Mouse (Mus musculus) heart, adult 2 months (tissue): ENCODE data around the gene Nudt4.

ENCODE experiments used
- CTCF ChIP-seq: fragments of 200-600 bp; IDR thresholded peaks from 2 replicates; pipeline ENCODE4 v1.8.1; 2022; ENCODE audit warnings: antibody characterized with exemption, mild to moderate bottlenecking, moderate library complexity
- EP300 ChIP-seq: fragments of 200-500 bp; IDR thresholded peaks from 2 replicates; pipeline ENCODE4 v1.6.1; 2011; ENCODE audit warnings: low read depth, low read length, control low read depth; ENCODE audit not compliant: insufficient read depth
- POLR2A ChIP-seq: fragments of 200-500 bp; IDR thresholded peaks from 2 replicates; pipeline ENCODE4 v1.6.1; 2011; ENCODE audit warnings: mild to moderate bottlenecking, low read depth, low read length, control low read depth; ENCODE audit not compliant: insufficient read depth

DNA sequence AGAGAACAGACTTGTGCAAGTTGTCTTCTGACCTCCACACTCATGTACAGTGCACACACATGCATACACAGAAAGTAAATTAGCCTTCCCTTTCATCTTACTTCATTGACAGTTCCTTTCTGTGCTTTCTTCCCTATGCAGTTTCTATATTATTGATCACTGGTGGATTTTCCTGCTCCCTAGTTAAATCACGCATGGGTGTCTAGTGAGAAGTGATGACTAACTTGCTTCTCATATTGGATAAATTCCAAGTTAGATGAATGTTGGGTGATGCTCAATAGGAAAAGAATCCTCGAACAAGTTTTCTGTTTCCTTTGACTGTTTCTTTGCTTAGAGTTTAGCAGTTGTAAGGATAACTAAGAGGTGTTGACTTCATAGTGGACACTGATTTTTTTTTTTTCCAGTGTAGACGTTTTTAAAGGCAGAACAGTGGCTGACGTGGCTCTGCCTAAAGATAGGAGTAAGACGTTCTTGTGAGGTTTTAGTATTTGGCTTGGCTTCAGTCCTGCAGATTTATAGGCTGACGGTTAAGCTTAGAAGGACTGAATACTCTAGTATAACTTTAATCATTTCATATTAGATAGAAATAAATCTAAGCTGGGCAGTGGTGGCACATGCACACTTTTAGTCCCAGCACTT is 38.8 kb downstream of the Nudt4 start:
- TF ChIP-seq POLR2A (no peak), CTCF (no peak), EP300 (no peak)
